Mouse (Mus musculus) gastrocnemius, postnatal 10 days (tissue): ENCODE measurements around the gene Apbb2. TPM values are rescaled to one million over a fixed set of nuclear protein-coding genes. Genes with fewer than 3 reads are reported as not detected.

Experiments
- DNase-seq: peaks from one replicate; pipeline ENCODE4 v3.0.0; 2021; ENCODE audit warnings: mixed read lengths
- total RNA-seq, 2 experiments: library from RNA; stranded (reverse); gene quantifications; 2 replicates each; pipeline ENCODE4 v1.2.3; 2021

Gene Apbb2
- total RNA-seq, 2 experiments from 2014 or later: 55.1 to 56.2 TPM

GRCm38 (mm10) chr5:66516311-66516710, 102.3 kb downstream of the Apbb2 start:
- DNase-seq: no peak

- no peak for DNase-seq
Observed at GRCm38 (mm10) chr5:66515271-66515670, 103.3 kb downstream of the Apbb2 start.

- no peak for DNase-seq
Observed at GRCm38 (mm10) chr5:66514659-66515058, 103.9 kb downstream of the Apbb2 start.

GRCm38 (mm10) chr5:66513412-66513811, 105.2 kb downstream of the Apbb2 start:
- DNase-seq: no peak

- no peak for DNase-seq
Observed at GRCm38 (mm10) chr5:66512519-66512918, 106.1 kb downstream of the Apbb2 start.

- no peak for DNase-seq
Observed at GRCm38 (mm10) chr5:66510716-66511115, 107.9 kb downstream of the Apbb2 start.

- DNase-seq: no peak
Observed at GRCm38 (mm10) chr5:66509151-66509550, 109.4 kb downstream of the Apbb2 start.

- no peak for DNase-seq
Observed at GRCm38 (mm10) chr5:66505578-66505977, 113.0 kb downstream of the Apbb2 start.

GRCm38 (mm10) chr5:66505071-66505470, 113.5 kb downstream of the Apbb2 start:
- no peak for DNase-seq

GRCm38 (mm10) chr5:66504434-66504747, 114.2 kb downstream of the Apbb2 start:
- no peak for DNase-seq

GRCm38 (mm10) chr5:66503557-66504433, 114.8 kb downstream of the Apbb2 start:
- DNase-seq: no peak

- DNase-seq: no peak
Observed at GRCm38 (mm10) chr5:66503033-66503432, 115.6 kb downstream of the Apbb2 start.

- no peak for DNase-seq
Observed at GRCm38 (mm10) chr5:66499621-66500020, 119.0 kb downstream of the Apbb2 start.

GRCm38 (mm10) chr5:66498140-66498539, 120.4 kb downstream of the Apbb2 start:
- DNase-seq: no peak

GRCm38 (mm10) chr5:66497479-66498087, 121.0 kb downstream of the Apbb2 start:
- DNase-seq: no peak

GRCm38 (mm10) chr5:66496881-66497360, 121.7 kb downstream of the Apbb2 start:
- no peak for DNase-seq

GRCm38 (mm10) chr5:66494651-66495050, 123.9 kb downstream of the Apbb2 start:
- no peak for DNase-seq

GRCm38 (mm10) chr5:66492563-66492960, 126.0 kb downstream of the Apbb2 start:
- no peak for DNase-seq

GRCm38 (mm10) chr5:66491907-66492562, 126.5 kb downstream of the Apbb2 start:
- no peak for DNase-seq

- no peak for DNase-seq
Observed at GRCm38 (mm10) chr5:66486028-66486427, 132.6 kb downstream of the Apbb2 start.

- DNase-seq: no peak
Observed at GRCm38 (mm10) chr5:66476266-66476665, 142.3 kb downstream of the Apbb2 start.

GRCm38 (mm10) chr5:66475824-66476223, 142.8 kb downstream of the Apbb2 start:
- DNase-seq: no peak

- DNase-seq: no peak
Observed at GRCm38 (mm10) chr5:66474153-66474552, 144.4 kb downstream of the Apbb2 start.
